Mouse (Mus musculus): Measurements from ENCODE around the gene Edn3.
A peak's percentile ranks its signal among the peaks of the same experiment; 100 is the strongest.

The Edn3 gene

GRCm38 (mm10) chr2:174796998-174797397, 36.6 kb downstream of the Edn3 start:
- no peak for DNase-seq (ENCODE audit: extremely low spot score)

- DNase-seq (ENCODE audit: extremely low spot score): no peak
Observed at GRCm38 (mm10) chr2:174797495-174798068, 37.2 kb downstream of the Edn3 start.

GRCm38 (mm10) chr2:174802453-174802852, 42.0 kb downstream of the Edn3 start:
- no peak for DNase-seq (ENCODE audit: extremely low spot score)

GRCm38 (mm10) chr2:174803661-174804060, 43.2 kb downstream of the Edn3 start:
- no peak for DNase-seq (ENCODE audit: extremely low spot score)

- no peak for DNase-seq (ENCODE audit: extremely low spot score)
Observed at GRCm38 (mm10) chr2:174807900-174808299, 47.5 kb downstream of the Edn3 start.

- DNase-seq (ENCODE audit: extremely low spot score): peak; percentile 59
Observed at GRCm38 (mm10) chr2:174809296-174809695, 48.9 kb downstream of the Edn3 start.

GRCm38 (mm10) chr2:174813306-174813705, 52.9 kb downstream of the Edn3 start:
- no peak for DNase-seq (ENCODE audit: extremely low spot score)

GRCm38 (mm10) chr2:174816163-174816562, 55.7 kb downstream of the Edn3 start:
- no peak for DNase-seq (ENCODE audit: extremely low spot score)

- DNase-seq (ENCODE audit: extremely low spot score): no peak
Observed at GRCm38 (mm10) chr2:174820286-174820685, 59.9 kb downstream of the Edn3 start.

- no peak for DNase-seq (ENCODE audit: extremely low spot score)
Observed at GRCm38 (mm10) chr2:174827829-174828228, 67.4 kb downstream of the Edn3 start.

- DNase-seq (ENCODE audit: extremely low spot score): no peak
Observed at GRCm38 (mm10) chr2:174833608-174834007, 73.2 kb downstream of the Edn3 start.
